Comparison of ENCODE assay signal across 26 mouse cellular contexts in the genomic region with DNA sequence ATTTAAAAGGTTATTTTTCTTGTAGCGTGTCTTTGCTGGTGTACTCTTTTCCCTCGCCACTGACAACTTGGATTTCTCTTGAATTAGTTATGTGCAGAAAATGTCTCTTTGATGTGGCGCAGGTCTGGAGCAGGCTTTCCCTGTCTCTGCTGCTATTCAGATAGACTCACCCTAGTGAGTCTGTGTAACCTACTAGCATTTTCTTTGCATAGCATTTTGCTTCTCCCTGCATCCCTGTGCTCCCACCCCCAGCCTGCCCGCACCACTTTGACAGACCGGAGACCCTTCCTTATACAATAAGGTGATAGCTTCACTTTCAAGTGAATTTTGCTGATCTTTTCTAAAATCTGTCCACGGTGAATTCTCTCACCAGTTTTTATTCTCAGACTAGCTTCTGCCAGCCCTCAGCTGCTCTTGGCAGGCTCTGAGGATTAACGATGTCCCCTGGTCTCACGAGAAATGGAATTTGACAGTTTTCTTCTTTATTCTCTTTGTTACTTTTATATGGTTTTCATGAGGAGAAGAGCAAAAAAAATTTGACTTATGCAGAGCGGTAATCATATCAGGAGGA.
A peak's percentile ranks its signal among the peaks of the same experiment; 100 is the strongest.
DNase-seq lines count a peak whose midpoint lies in the region; ATAC-seq and TF ChIP-seq lines count a peak whose summit lies in the region.
"Had no signal": no experiment of that assay in that cellular context is flagged by ENCODE, and none has a peak within 500 bp of the region (broad histone marks: within the 10 kb centered on the region; RNA-seq: fewer than 3 reads in every experiment).

No protein-coding gene starts in this region.

- TF ChIP-seq CTCF in hindbrain, postnatal 0 days (IDR thresholded peaks at IDR 0.05; ENCODE audit: low read depth) = no peak
- TF ChIP-seq CTCF in brain, embryonic 14.5 days (IDR thresholded peaks at IDR 0.05; ENCODE audit: borderline replicate concordance, extremely low read depth, insufficient read depth, insufficient read length) = no peak

- whole genome bisulfite sequencing in forebrain, embryonic 16.5 days = 53% methylated on average over 9 of the region's 9 CpGs
- WGBS in forebrain, embryonic 13.5 days = 60% methylated on average over 9 of the region's 9 CpGs
- 45% methylated on average over 9 of the region's 9 CpGs for WGBS in hindbrain, postnatal 0 days
- 86% methylated on average over 9 of the region's 9 CpGs for WGBS in hindbrain, embryonic 10.5 days
- 33% methylated on average over 9 of the region's 9 CpGs for WGBS in midbrain, embryonic 16.5 days
- WGBS in liver, embryonic 11.5 days = 78% methylated on average over 9 of the region's 9 CpGs

- H3K4me2 ChIP-seq in forebrain, embryonic 16.5 days (ENCODE audit: low read length) = 0 out of 2 replicates have a peak overlapping the region, but pooled peaks have one; percentile 3
- no peak overlapping the region for H3K4me2 ChIP-seq in forebrain, embryonic 13.5 days
- peak overlapping the region; percentile 11 for H3K4me2 ChIP-seq in hindbrain, postnatal 0 days (ENCODE audit: low read depth, low read length)
- peak overlapping the region; percentile 37 for H3K4me2 ChIP-seq in midbrain, embryonic 16.5 days (ENCODE audit: low read length)
- H3K4me2 ChIP-seq in liver, embryonic 11.5 days = no peak overlapping the region
- H3K4me2 ChIP-seq: embryonic facial prominence, embryonic 15.5 days; heart, embryonic 12.5 days; kidney, embryonic 15.5 days; limb, embryonic 12.5 days had no signal

- DNase-seq in hindbrain, postnatal 0 days (ENCODE audit: low spot score) = peak; percentile 31
- DNase-seq in hindbrain, embryonic 10.5 days (ENCODE audit: low spot score) = no peak
- DNase-seq in brain, embryonic 14.5 days (ENCODE audit: low read depth) = peak; percentile 59
- no peak for DNase-seq in liver, embryonic 11.5 days (ENCODE audit: low spot score)
- DNase-seq: adrenal gland, postnatal 14 days; cerebellum, adult 18-20 months; gastrocnemius, postnatal 36 days; heart, adult 2 months; heart, postnatal 4 days; kidney, adult 18-20 months; kidney, postnatal 25 days; liver, postnatal 0 days; lung, postnatal 36 days; right cerebral cortex, adult 18-20 months; spleen, adult 18-20 months; thymus, postnatal 25 days had no signal

- H3K9me3 ChIP-seq in forebrain, embryonic 16.5 days (ENCODE audit: control insufficient read depth, low read length) = no peaks in the 10 kb centered on the region
- H3K9me3 ChIP-seq in forebrain, embryonic 13.5 days (replicated peaks) = no peaks in the 10 kb centered on the region
- no peaks in the 10 kb centered on the region for H3K9me3 ChIP-seq in hindbrain, postnatal 0 days (ENCODE audit: low read length)
- H3K9me3 ChIP-seq in hindbrain, embryonic 10.5 days = no peaks in the 10 kb centered on the region
- H3K9me3 ChIP-seq in midbrain, embryonic 16.5 days (replicated peaks; ENCODE audit: control insufficient read depth, low read length, poor library complexity, severe bottlenecking) = no peaks in the 10 kb centered on the region
- H3K9me3 ChIP-seq in liver, embryonic 11.5 days (ENCODE audit: control insufficient read depth, low read length) = no peaks in the 10 kb centered on the region
- H3K9me3 ChIP-seq: embryonic facial prominence, embryonic 10.5 days; embryonic facial prominence, embryonic 15.5 days; heart, embryonic 12.5 days; kidney, embryonic 15.5 days; limb, embryonic 12.5 days had no signal

- no peaks in the 10 kb centered on the region for H3K27me3 ChIP-seq in forebrain, embryonic 16.5 days (replicated peaks; ENCODE audit: control insufficient read depth, insufficient read depth, low read length)
- no peaks in the 10 kb centered on the region for H3K27me3 ChIP-seq in forebrain, embryonic 13.5 days
- no peaks in the 10 kb centered on the region for H3K27me3 ChIP-seq in hindbrain, postnatal 0 days (ENCODE audit: insufficient read depth, low read length)
- H3K27me3 ChIP-seq in hindbrain, embryonic 10.5 days (ENCODE audit: insufficient read depth, poor library complexity, severe bottlenecking) = no peaks in the 10 kb centered on the region
- no peaks in the 10 kb centered on the region for H3K27me3 ChIP-seq in midbrain, embryonic 16.5 days (ENCODE audit: control insufficient read depth, insufficient read depth, low read depth, low read length)
- no peaks in the 10 kb centered on the region for H3K27me3 ChIP-seq in liver, embryonic 11.5 days (replicated peaks; ENCODE audit: control insufficient read depth, insufficient read depth, low read length)
- H3K27me3 ChIP-seq: embryonic facial prominence, embryonic 15.5 days; heart, embryonic 12.5 days; kidney, embryonic 15.5 days; limb, embryonic 12.5 days had no signal

- H3K4me1 ChIP-seq in forebrain, embryonic 16.5 days (replicated peaks; ENCODE audit: control insufficient read depth, insufficient read depth, low read length) = peaks cover 4% of the 10 kb centered on the region; the same call in 1 of the 2 replicates
- H3K4me1 ChIP-seq in forebrain, embryonic 13.5 days = 0 out of 2 replicates have a peak, but pooled peaks cover 7% of the 10 kb centered on the region
- no peaks in the 10 kb centered on the region for H3K4me1 ChIP-seq in hindbrain, postnatal 0 days (ENCODE audit: insufficient read depth, low read length)
- no peaks in the 10 kb centered on the region for H3K4me1 ChIP-seq in hindbrain, embryonic 10.5 days (replicated peaks)
- peaks cover 9% of the 10 kb centered on the region for H3K4me1 ChIP-seq in midbrain, embryonic 16.5 days (ENCODE audit: control insufficient read depth, insufficient read depth, low read length)
- H3K4me1 ChIP-seq in liver, embryonic 11.5 days (replicated peaks; ENCODE audit: control insufficient read depth, insufficient read depth, low read length) = no peaks in the 10 kb centered on the region
- H3K4me1 ChIP-seq: embryonic facial prominence, embryonic 10.5 days; embryonic facial prominence, embryonic 15.5 days; heart, embryonic 12.5 days; kidney, embryonic 15.5 days; limb, embryonic 12.5 days had no signal

- H3K9ac ChIP-seq in forebrain, embryonic 16.5 days (replicated peaks; ENCODE audit: low read depth, low read length) = no peak overlapping the region
- no peak overlapping the region for H3K9ac ChIP-seq in forebrain, embryonic 13.5 days
- H3K9ac ChIP-seq in hindbrain, postnatal 0 days (replicated peaks; ENCODE audit: low read length) = no peak overlapping the region
- 0 out of 2 replicates have a peak overlapping the region, but pooled peaks have one; percentile 40 for H3K9ac ChIP-seq in midbrain, embryonic 16.5 days (ENCODE audit: low read depth, low read length)
- no peak overlapping the region for H3K9ac ChIP-seq in liver, embryonic 11.5 days (ENCODE audit: low read depth, low read length)
- H3K9ac ChIP-seq: embryonic facial prominence, embryonic 15.5 days; heart, embryonic 12.5 days; kidney, embryonic 15.5 days; limb, embryonic 12.5 days; liver, postnatal 0 days had no signal

- ATAC-seq in forebrain, embryonic 16.5 days = no peak
- ATAC-seq in forebrain, embryonic 13.5 days = no peak
- ATAC-seq in hindbrain, postnatal 0 days = no peak
- ATAC-seq in midbrain, embryonic 16.5 days = peak; percentile 86
- no peak for ATAC-seq in liver, embryonic 11.5 days (replicated peaks; ENCODE audit: low FRiP score)
- ATAC-seq: CD4-positive, CD25-positive, alpha-beta regulatory T cell, adult 4 months; liver, postnatal 0 days had no signal

- H3K36me3 ChIP-seq in forebrain, embryonic 16.5 days (ENCODE audit: control insufficient read depth, insufficient read depth) = no peaks in the 10 kb centered on the region
- H3K36me3 ChIP-seq in forebrain, embryonic 13.5 days (ENCODE audit: poor library complexity, severe bottlenecking) = no peaks in the 10 kb centered on the region
- H3K36me3 ChIP-seq in hindbrain, postnatal 0 days (ENCODE audit: insufficient read depth, low read length) = no peaks in the 10 kb centered on the region
- no peaks in the 10 kb centered on the region for H3K36me3 ChIP-seq in hindbrain, embryonic 10.5 days
- H3K36me3 ChIP-seq in midbrain, embryonic 16.5 days (ENCODE audit: control insufficient read depth, insufficient read depth, low read length) = no peaks in the 10 kb centered on the region
- H3K36me3 ChIP-seq in liver, embryonic 11.5 days (ENCODE audit: control insufficient read depth, insufficient read depth, low read length) = no peaks in the 10 kb centered on the region
- H3K36me3 ChIP-seq: embryonic facial prominence, embryonic 10.5 days; embryonic facial prominence, embryonic 15.5 days; heart, embryonic 12.5 days; kidney, embryonic 15.5 days; limb, embryonic 12.5 days had no signal

- no peak for TF ChIP-seq POLR2A in brain, embryonic 14.5 days (IDR thresholded peaks at IDR 0.05; ENCODE audit: borderline replicate concordance, extremely low read depth, insufficient read depth, insufficient read length, poor library complexity, severe bottlenecking)

- no peak overlapping the region for H3K4me3 ChIP-seq in forebrain, embryonic 16.5 days (replicated peaks; ENCODE audit: low read length)
- H3K4me3 ChIP-seq in forebrain, embryonic 13.5 days = no peak overlapping the region
- no peak overlapping the region for H3K4me3 ChIP-seq in hindbrain, postnatal 0 days (ENCODE audit: low read length)
- H3K4me3 ChIP-seq in hindbrain, embryonic 10.5 days = no peak overlapping the region
- H3K4me3 ChIP-seq in midbrain, embryonic 16.5 days (ENCODE audit: low read depth, low read length) = no peak overlapping the region
- no peak overlapping the region for H3K4me3 ChIP-seq in liver, embryonic 11.5 days (ENCODE audit: low read depth, low read length)
- H3K4me3 ChIP-seq: embryonic facial prominence, embryonic 10.5 days; embryonic facial prominence, embryonic 15.5 days; heart, adult 2 months; heart, embryonic 12.5 days; kidney, embryonic 15.5 days; left cerebral cortex, adult 2 months; limb, embryonic 12.5 days had no signal

- peak overlapping the region; percentile 6; the same call in 1 of the 2 replicates for H3K27ac ChIP-seq in forebrain, embryonic 16.5 days (ENCODE audit: low read length)
- no peak overlapping the region for H3K27ac ChIP-seq in forebrain, embryonic 13.5 days
- H3K27ac ChIP-seq in hindbrain, postnatal 0 days = no peak overlapping the region
- H3K27ac ChIP-seq in hindbrain, embryonic 10.5 days = no peak overlapping the region
- peak overlapping the region; percentile 77 for H3K27ac ChIP-seq in midbrain, embryonic 16.5 days (ENCODE audit: low read length)
- H3K27ac ChIP-seq in liver, embryonic 11.5 days (ENCODE audit: low read depth, low read length) = no peak overlapping the region
- H3K27ac ChIP-seq: embryonic facial prominence, embryonic 10.5 days; embryonic facial prominence, embryonic 15.5 days; heart, adult 2 months; kidney, embryonic 15.5 days; left cerebral cortex, adult 2 months; limb, embryonic 12.5 days had no signal

Comparison
In these comparisons a context has a peak if more than half of its experiments do, and no peak if none do; other contexts are left out.
1. H3K27ac ChIP-seq: peak in forebrain, embryonic 16.5 days (single experiment) and midbrain, embryonic 16.5 days (single experiment); none in forebrain, embryonic 13.5 days (single experiment), hindbrain, postnatal 0 days (single experiment), hindbrain, embryonic 10.5 days (single experiment) and liver, embryonic 11.5 days (single experiment).
2. H3K4me2 ChIP-seq: peak in forebrain, embryonic 16.5 days (single experiment), hindbrain, postnatal 0 days (single experiment) and midbrain, embryonic 16.5 days (single experiment); none in forebrain, embryonic 13.5 days (single experiment) and liver, embryonic 11.5 days (single experiment).
3. DNase-seq: peak in hindbrain, postnatal 0 days (single experiment) and brain, embryonic 14.5 days (single experiment); none in hindbrain, embryonic 10.5 days (single experiment) and liver, embryonic 11.5 days (single experiment).